Mouse (Mus musculus): ENCODE results near the gene Fcgrt. TPM values are rescaled to one million over a fixed set of nuclear protein-coding genes. Genes with fewer than 3 reads are reported as not detected.

The Fcgrt gene
- polyA plus RNA-seq, 1 experiment, result 38.9 TPM

GRCm38 (mm10) chr7:45053117-45053930 lies 50.3 kb downstream of the Fcgrt start:
- peak; percentile 78 for DNase-seq
- Histone ChIP-seq H3K36me3 (ENCODE audit: control insufficient read depth, insufficient read depth, low read length) (peaks cover 11% of the 10 kb centered on the region), H3K4me3 (ENCODE audit: control insufficient read depth, insufficient read depth, low read length) (peak overlapping the region; percentile 57), H3K27me3 (ENCODE audit: control insufficient read depth, insufficient read depth, low read length) (no peaks in the 10 kb centered on the region), H3K27ac (ENCODE audit: control insufficient read depth, insufficient read depth, low read length) (peak overlapping the region; percentile 83), H3K4me1 (replicated peaks; ENCODE audit: control insufficient read depth, insufficient read depth, low read length) (peaks cover 26% of the 10 kb centered on the region)
- TF ChIP-seq POLR2A (IDR thresholded peaks at IDR 0.05; ENCODE audit: control insufficient read depth, extremely low read depth, insufficient read depth, low read length, poor library complexity) (peak; percentile 47; the same call in 1 of the 2 replicates), CTCF (IDR thresholded peaks at IDR 0.05; ENCODE audit: borderline replicate concordance, control insufficient read depth, extremely low read depth, insufficient read depth, low read length, poor library complexity) (no peak)
- under 1% methylated on average over 44 of the region's 59 CpGs for WGBS

- WGBS, result 0% methylated on average over 13 of the region's 18 CpGs
- H3K36me3 ChIP-seq (ENCODE audit: control insufficient read depth, insufficient read depth, low read length), result peaks cover 16% of the 10 kb centered on the region
- no peaks in the 10 kb centered on the region for H3K27me3 ChIP-seq (ENCODE audit: control insufficient read depth, insufficient read depth, low read length)
- H3K27ac ChIP-seq (ENCODE audit: control insufficient read depth, insufficient read depth, low read length), result peak within 1 kb of the TSS; percentile 83
- H3K4me3 ChIP-seq (ENCODE audit: control insufficient read depth, insufficient read depth, low read length), result peak within 1 kb of the TSS; percentile 57
- TF ChIP-seq CTCF (IDR thresholded peaks at IDR 0.05; ENCODE audit: borderline replicate concordance, control insufficient read depth, extremely low read depth, insufficient read depth, low read length, poor library complexity), result no peak
- TF ChIP-seq POLR2A (IDR thresholded peaks at IDR 0.05; ENCODE audit: control insufficient read depth, extremely low read depth, insufficient read depth, low read length, poor library complexity), result 0 out of 2 replicates have a peak, but pooled peaks have one; percentile 1
- peaks cover 26% of the 10 kb centered on the region for H3K4me1 ChIP-seq (replicated peaks; ENCODE audit: control insufficient read depth, insufficient read depth, low read length)
- no peak for DNase-seq
These were observed 50.9 kb downstream of the Fcgrt start, which contains the start of gene Prr12 for GRCm38 (mm10) chr7:45052862-45053116. Gene Prr12, minus strand, starts transcription at chr7:45052881.

GRCm38 (mm10) chr7:45052181-45052861 lies 51.3 kb downstream of the Fcgrt start:
- TF ChIP-seq POLR2A (IDR thresholded peaks at IDR 0.05; ENCODE audit: control insufficient read depth, extremely low read depth, insufficient read depth, low read length, poor library complexity) (no peak), CTCF (IDR thresholded peaks at IDR 0.05; ENCODE audit: borderline replicate concordance, control insufficient read depth, extremely low read depth, insufficient read depth, low read length, poor library complexity) (no peak)
- Histone ChIP-seq H3K4me1 (replicated peaks; ENCODE audit: control insufficient read depth, insufficient read depth, low read length) (peaks cover 26% of the 10 kb centered on the region), H3K4me3 (ENCODE audit: control insufficient read depth, insufficient read depth, low read length) (peak overlapping the region; percentile 57), H3K36me3 (ENCODE audit: control insufficient read depth, insufficient read depth, low read length) (peaks cover 20% of the 10 kb centered on the region), H3K27me3 (ENCODE audit: control insufficient read depth, insufficient read depth, low read length) (no peaks in the 10 kb centered on the region), H3K27ac (ENCODE audit: control insufficient read depth, insufficient read depth, low read length) (peak overlapping the region; percentile 52)
- DNase-seq, result peak; percentile 52
- under 1% methylated on average over 38 of the region's 38 CpGs for WGBS

GRCm38 (mm10) chr7:45051601-45051974 lies 52.1 kb downstream of the Fcgrt start:
- WGBS, result 41% methylated on average over 13 of the region's 13 CpGs
- H3K27me3 ChIP-seq (ENCODE audit: control insufficient read depth, insufficient read depth, low read length), result no peaks in the 10 kb centered on the region
- no peak for DNase-seq
- peaks cover 26% of the 10 kb centered on the region for H3K4me1 ChIP-seq (replicated peaks; ENCODE audit: control insufficient read depth, insufficient read depth, low read length)
- H3K4me3 ChIP-seq (ENCODE audit: control insufficient read depth, insufficient read depth, low read length), result peak overlapping the region; percentile 57
- peaks cover 27% of the 10 kb centered on the region for H3K36me3 ChIP-seq (ENCODE audit: control insufficient read depth, insufficient read depth, low read length)
- no peak overlapping the region for H3K27ac ChIP-seq (ENCODE audit: control insufficient read depth, insufficient read depth, low read length)
- TF ChIP-seq POLR2A (IDR thresholded peaks at IDR 0.05; ENCODE audit: control insufficient read depth, extremely low read depth, insufficient read depth, low read length, poor library complexity) (no peak), CTCF (IDR thresholded peaks at IDR 0.05; ENCODE audit: borderline replicate concordance, control insufficient read depth, extremely low read depth, insufficient read depth, low read length, poor library complexity) (no peak)

GRCm38 (mm10) chr7:45050945-45051600 lies 52.6 kb downstream of the Fcgrt start:
- no peak for TF ChIP-seq POLR2A (IDR thresholded peaks at IDR 0.05; ENCODE audit: control insufficient read depth, extremely low read depth, insufficient read depth, low read length, poor library complexity)
- no peak for TF ChIP-seq CTCF (IDR thresholded peaks at IDR 0.05; ENCODE audit: borderline replicate concordance, control insufficient read depth, extremely low read depth, insufficient read depth, low read length, poor library complexity)
- H3K36me3 ChIP-seq (ENCODE audit: control insufficient read depth, insufficient read depth, low read length), result peaks cover 32% of the 10 kb centered on the region
- H3K27ac ChIP-seq (ENCODE audit: control insufficient read depth, insufficient read depth, low read length), result no peak overlapping the region
- peaks cover 26% of the 10 kb centered on the region for H3K4me1 ChIP-seq (replicated peaks; ENCODE audit: control insufficient read depth, insufficient read depth, low read length)
- 78% methylated on average over 16 of the region's 16 CpGs for WGBS
- DNase-seq, result peak; percentile 40
- H3K27me3 ChIP-seq (ENCODE audit: control insufficient read depth, insufficient read depth, low read length), result no peaks in the 10 kb centered on the region
- peak overlapping the region; percentile 57 for H3K4me3 ChIP-seq (ENCODE audit: control insufficient read depth, insufficient read depth, low read length)

GRCm38 (mm10) chr7:45048923-45049657 lies 54.6 kb downstream of the Fcgrt start:
- TF ChIP-seq POLR2A (IDR thresholded peaks at IDR 0.05; ENCODE audit: control insufficient read depth, extremely low read depth, insufficient read depth, low read length, poor library complexity), result no peak
- TF ChIP-seq CTCF (IDR thresholded peaks at IDR 0.05; ENCODE audit: borderline replicate concordance, control insufficient read depth, extremely low read depth, insufficient read depth, low read length, poor library complexity), result no peak
- H3K4me1 ChIP-seq (replicated peaks; ENCODE audit: control insufficient read depth, insufficient read depth, low read length), result peaks cover 20% of the 10 kb centered on the region
- DNase-seq, result no peak
- WGBS, result 97% methylated on average over 23 of the region's 23 CpGs
- peaks cover 50% of the 10 kb centered on the region for H3K36me3 ChIP-seq (ENCODE audit: control insufficient read depth, insufficient read depth, low read length)
- no peaks in the 10 kb centered on the region for H3K27me3 ChIP-seq (ENCODE audit: control insufficient read depth, insufficient read depth, low read length)
- H3K27ac ChIP-seq (ENCODE audit: control insufficient read depth, insufficient read depth, low read length), result no peak overlapping the region
- no peak overlapping the region for H3K4me3 ChIP-seq (ENCODE audit: control insufficient read depth, insufficient read depth, low read length)

All from thymus, adult 2 months (tissue).